Mouse (Mus musculus) heart, postnatal 0 days (tissue): ENCODE data around the gene Capzb. TPM values are rescaled to one million over a fixed set of nuclear protein-coding genes. Genes with fewer than 3 reads are reported as not detected.
A peak's percentile ranks its signal among the peaks of the same experiment; 100 is the strongest.

Experiments used
- ATAC-seq: fragments of 200-750 bp; cut with Nextera tagmentation; 2 replicates; pipeline ENCODE4 v1.8.0; 2017; ENCODE audit warnings: low read depth, moderate number of reproducible peaks, moderate library complexity; ENCODE audit not compliant: insufficient read depth
- DNase-seq: peaks from one replicate; pipeline ENCODE4 v3.0.0-alpha.2; 2016; ENCODE audit warnings: low spot score
- H3K27ac ChIP-seq: fragments of 300-500 bp; sonication (generic); 2 replicates; pipeline ENCODE4 v1.5.1; 2014; ENCODE audit warnings: low read depth, mild to moderate bottlenecking
- H3K27me3 ChIP-seq: fragments of 300-500 bp; sonication (generic); 2 replicates; pipeline ENCODE4 v1.6.1; 2014; ENCODE audit warnings: low read length, mixed read lengths; ENCODE audit not compliant: control insufficient read depth, insufficient read depth
- H3K36me3 ChIP-seq: fragments of 300-500 bp; sonication (generic); replicated peaks from 2 replicates; pipeline ENCODE4 v1.6.1; 2014; ENCODE audit warnings: low read length, mixed read lengths; ENCODE audit not compliant: control insufficient read depth, insufficient read depth
- H3K4me1 ChIP-seq: fragments of 300-500 bp; sonication (generic); 2 replicates; pipeline ENCODE4 v1.6.1; 2014; ENCODE audit warnings: antibody characterized with exemption; ENCODE audit not compliant: control insufficient read depth, insufficient read depth
- H3K4me2 ChIP-seq: fragments of 300-500 bp; sonication (generic); 2 replicates; pipeline ENCODE4 v1.6.1; 2014; ENCODE audit warnings: low read depth, mild to moderate bottlenecking, low read length, moderate library complexity
- H3K4me3 ChIP-seq: fragments of 300-500 bp; sonication (generic); 2 replicates; pipeline ENCODE4 v1.5.1; 2014; ENCODE audit warnings: low read depth, low read length
- H3K9ac ChIP-seq: fragments of 300-500 bp; sonication (generic); replicated peaks from 2 replicates; pipeline ENCODE4 v1.6.1; 2014; ENCODE audit warnings: low read depth, low read length, mixed read lengths
- H3K9me3 ChIP-seq: fragments of 300-500 bp; sonication (generic); replicated peaks from 2 replicates; pipeline ENCODE4 v1.6.1; 2016; ENCODE audit warnings: low read length; ENCODE audit not compliant: control insufficient read depth
- CTCF ChIP-seq: IDR thresholded peaks from 2 replicates; pipeline ENCODE4 v1.5.1; 2016; ENCODE audit warnings: antibody characterized with exemption, control low read depth, low read depth
- EP300 ChIP-seq: IDR thresholded peaks from 2 replicates; pipeline ENCODE4 v1.6.1; 2016; ENCODE audit warnings: antibody characterized with exemption, low read depth
- WGBS: fragments of 180-500 bp; shearing (Covaris S2); extraction: QIAGEN DNeasy Blood & Tissue Kit; methylation state at CpG from one replicate; pipeline ENCODE4 v1.1.7; 2014; 5-methylcytosine and 5-hydroxymethylcytosine counted together
- polyA plus RNA-seq: library from polyadenylated mRNA; unstranded; fragments of >200 nt; fragmentation: Nextera tagmentation; extraction: Ambion mirVana; gene quantifications from 2 replicates; pipeline ENCODE4 v1.2.1, GENCODE M21; 2015
- total RNA-seq: library from RNA; depleted of rRNA; stranded (reverse); fragments of >200 nt; gene quantifications from 2 replicates; pipeline ENCODE4 v1.2.3, GENCODE M21; 2014; ENCODE audit warnings: low replicate concordance

Capzb gene
- total and polyA plus RNA-seq, 2 experiments from 2014 or later = 131 to 363 TPM

GRCm38 (mm10) chr4:139233755-139234254, 41.1 kb downstream of the Capzb start:
- H3K27me3 ChIP-seq = no peaks in the 10 kb centered on the region
- ATAC-seq (no peak), DNase-seq (no peak)
- peak overlapping the region; percentile 47 for H3K27ac ChIP-seq
- 19% methylated on average over 4 of the region's 4 CpGs for WGBS
- peaks cover 45% of the 10 kb centered on the region for H3K4me1 ChIP-seq
- H3K4me3 ChIP-seq = no peak overlapping the region
- H3K4me2 ChIP-seq = no peak overlapping the region
- H3K36me3 ChIP-seq = peaks cover 6% of the 10 kb centered on the region; the same call in 1 of the 2 replicates
- TF ChIP-seq EP300 (no peak), CTCF (no peak)
- no peaks in the 10 kb centered on the region for H3K9me3 ChIP-seq
- H3K9ac ChIP-seq = no peak overlapping the region

GRCm38 (mm10) chr4:139234261-139234660, 41.6 kb downstream of the Capzb start:
- no peak for ATAC-seq

DNA sequence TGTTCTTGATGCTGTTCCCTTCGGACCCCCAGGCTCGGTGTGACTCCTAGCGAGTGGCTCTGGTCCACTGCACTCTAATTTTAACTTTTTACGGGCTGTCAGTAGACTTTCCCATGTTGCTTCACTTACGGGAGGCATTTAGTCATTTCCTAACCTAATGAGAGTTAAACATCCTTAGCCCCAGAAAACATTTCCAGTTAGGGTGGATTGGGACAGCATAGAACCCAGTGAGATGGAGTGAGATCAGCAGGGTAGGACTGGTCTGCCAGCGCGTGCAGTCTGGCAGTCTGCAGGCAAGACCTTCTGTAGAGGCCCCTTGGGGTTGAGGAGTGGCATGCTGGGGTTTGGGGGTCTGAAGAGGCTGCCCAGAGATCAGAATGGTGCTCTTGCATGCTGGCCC, 42.9 kb downstream of the Capzb start:
- Histone ChIP-seq H3K9me3 (no peaks in the 10 kb centered on the region), H3K27me3 (no peaks in the 10 kb centered on the region), H3K4me2 (no peak overlapping the region), H3K27ac (no peak overlapping the region), H3K36me3 (peaks cover 23% of the 10 kb centered on the region; the same call in 1 of the 2 replicates), H3K4me1 (peaks cover 42% of the 10 kb centered on the region), H3K9ac (no peak overlapping the region), H3K4me3 (no peak overlapping the region)
- WGBS = 86% methylated on average over 7 of the region's 7 CpGs
- DNase-seq = no peak
- TF ChIP-seq EP300 = no peak
- TF ChIP-seq CTCF = no peak
- no peak for ATAC-seq

More at GRCm38 (mm10) chr4:139234261-139234660, 41.6 kb downstream of the Capzb start:
- TF ChIP-seq CTCF (no peak), EP300 (no peak)
- Histone ChIP-seq H3K27ac (no peak overlapping the region), H3K4me3 (no peak overlapping the region), H3K4me1 (peaks cover 45% of the 10 kb centered on the region), H3K9ac (no peak overlapping the region), H3K9me3 (no peaks in the 10 kb centered on the region), H3K36me3 (peaks cover 10% of the 10 kb centered on the region; the same call in 1 of the 2 replicates), H3K27me3 (no peaks in the 10 kb centered on the region), H3K4me2 (no peak overlapping the region)
- WGBS = 84% methylated on average over 4 of the region's 4 CpGs
- no peak for DNase-seq

GRCm38 (mm10) chr4:139238612-139239011, 45.9 kb downstream of the Capzb start:
- TF ChIP-seq EP300 = no peak
- no peak for TF ChIP-seq CTCF
- 75% methylated on average over 16 of the region's 16 CpGs for WGBS
- peaks cover 43% of the 10 kb centered on the region for H3K4me1 ChIP-seq
- H3K4me2 ChIP-seq = no peak overlapping the region
- no peak for ATAC-seq
- no peak overlapping the region for H3K4me3 ChIP-seq
- peak overlapping the region; percentile 0; the same call in 1 of the 2 replicates for H3K27ac ChIP-seq
- DNase-seq = no peak
- 0 out of 2 replicates have a peak overlapping the region, but pooled peaks have one; percentile 0 for H3K9ac ChIP-seq
- H3K9me3 ChIP-seq = no peaks in the 10 kb centered on the region
- no peaks in the 10 kb centered on the region for H3K27me3 ChIP-seq
- peaks cover 38% of the 10 kb centered on the region for H3K36me3 ChIP-seq

DNA sequence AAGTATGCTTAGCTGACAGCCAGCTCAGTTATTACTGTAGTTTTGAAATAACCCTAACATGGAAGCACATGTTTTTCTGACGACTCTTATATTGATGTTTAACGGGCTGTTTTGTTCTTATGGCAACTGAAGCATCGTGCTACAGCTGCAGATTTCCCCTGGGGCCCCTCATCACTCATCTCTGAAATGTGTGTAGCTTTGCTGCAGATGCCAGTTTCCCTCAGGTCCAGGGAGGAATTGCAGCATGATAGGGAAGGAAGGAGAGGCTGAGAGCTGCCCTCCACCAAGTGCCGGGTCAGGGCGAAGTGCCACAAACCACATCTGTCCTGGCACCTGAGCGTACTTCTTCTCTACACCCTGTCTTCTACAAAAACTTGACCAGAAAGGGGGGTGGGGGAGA, 47.6 kb downstream of the Capzb start:
- Histone ChIP-seq H3K4me2 (no peak overlapping the region), H3K27ac (no peak overlapping the region), H3K9ac (no peak overlapping the region), H3K4me1 (peaks cover 37% of the 10 kb centered on the region), H3K9me3 (no peaks in the 10 kb centered on the region), H3K36me3 (peaks cover 38% of the 10 kb centered on the region), H3K4me3 (no peak overlapping the region), H3K27me3 (no peaks in the 10 kb centered on the region)
- DNase-seq (no peak), ATAC-seq (no peak)
- TF ChIP-seq CTCF (no peak), EP300 (no peak)
- WGBS = 46% methylated on average over 6 of the region's 6 CpGs
